Mouse (Mus musculus): ENCODE results near the gene Smarcb1. TPM values are rescaled to one million over a fixed set of nuclear protein-coding genes. Genes with fewer than 3 reads are reported as not detected.

The Smarcb1 gene
- total RNA-seq, 2 experiments from 2014 or later = 80.6 to 84.5 TPM

DNA sequence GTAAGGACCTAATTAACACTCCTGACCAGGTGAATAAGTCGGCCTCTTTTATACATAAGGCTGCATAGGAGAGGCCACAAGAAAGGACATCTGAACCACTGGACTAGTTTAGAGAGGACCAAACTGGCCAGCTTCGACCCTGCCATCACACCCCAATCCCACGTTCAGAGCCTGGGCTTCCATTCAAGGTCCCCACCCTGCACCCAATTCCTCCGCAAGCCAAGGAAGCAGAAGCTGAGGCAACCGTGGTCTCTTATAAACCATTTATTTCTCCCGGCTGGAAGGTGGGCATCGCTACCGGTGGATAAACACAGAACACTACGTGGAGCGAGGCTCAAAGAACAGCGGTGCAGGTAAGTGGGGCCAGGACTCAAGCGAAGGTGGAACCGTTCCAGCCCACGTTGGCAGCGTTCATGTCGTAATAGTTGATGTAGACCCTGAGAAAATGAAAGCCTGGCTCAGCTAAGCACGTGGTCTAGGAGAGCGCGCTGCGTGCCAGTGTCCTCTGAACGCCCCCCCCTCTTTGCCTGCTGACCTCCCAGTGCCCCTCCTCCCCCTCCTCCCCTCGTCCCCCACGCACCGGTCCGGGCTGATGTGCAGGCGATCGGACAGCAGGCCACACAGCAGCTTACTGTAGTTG is 62.2 kb downstream of the Smarcb1 start:
- DNase-seq (ENCODE audit: low spot score in 2 of 2) = peak in 1 of 2 experiments; percentile 39

GRCm38 (mm10) chr10:75857598-75857997 is 63.8 kb downstream of the Smarcb1 start:
- DNase-seq (ENCODE audit: low spot score in 2 of 2) = no peak

DNA sequence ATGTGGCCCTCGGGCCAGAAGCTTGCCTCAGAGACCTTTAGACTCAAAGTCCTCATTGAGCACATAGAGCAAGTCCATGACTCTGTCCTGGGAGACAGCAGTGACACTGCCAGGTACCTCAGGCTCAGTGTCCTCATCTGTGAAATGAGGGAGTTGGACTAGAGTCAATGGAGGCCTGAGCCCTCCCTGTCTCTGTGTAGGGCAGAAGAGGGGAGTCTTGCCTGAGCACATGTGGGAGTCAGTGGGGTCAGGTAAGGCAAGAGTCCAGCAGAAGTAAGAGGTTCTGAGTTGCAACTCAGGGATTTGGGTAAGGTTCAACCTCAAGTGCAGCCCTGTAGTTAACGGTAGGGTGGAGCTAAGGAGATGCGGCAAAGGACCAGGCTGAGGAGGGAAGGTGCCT is 64.4 kb downstream of the Smarcb1 start:
- DNase-seq (ENCODE audit: low spot score in 2 of 2) = no peak

DNA sequence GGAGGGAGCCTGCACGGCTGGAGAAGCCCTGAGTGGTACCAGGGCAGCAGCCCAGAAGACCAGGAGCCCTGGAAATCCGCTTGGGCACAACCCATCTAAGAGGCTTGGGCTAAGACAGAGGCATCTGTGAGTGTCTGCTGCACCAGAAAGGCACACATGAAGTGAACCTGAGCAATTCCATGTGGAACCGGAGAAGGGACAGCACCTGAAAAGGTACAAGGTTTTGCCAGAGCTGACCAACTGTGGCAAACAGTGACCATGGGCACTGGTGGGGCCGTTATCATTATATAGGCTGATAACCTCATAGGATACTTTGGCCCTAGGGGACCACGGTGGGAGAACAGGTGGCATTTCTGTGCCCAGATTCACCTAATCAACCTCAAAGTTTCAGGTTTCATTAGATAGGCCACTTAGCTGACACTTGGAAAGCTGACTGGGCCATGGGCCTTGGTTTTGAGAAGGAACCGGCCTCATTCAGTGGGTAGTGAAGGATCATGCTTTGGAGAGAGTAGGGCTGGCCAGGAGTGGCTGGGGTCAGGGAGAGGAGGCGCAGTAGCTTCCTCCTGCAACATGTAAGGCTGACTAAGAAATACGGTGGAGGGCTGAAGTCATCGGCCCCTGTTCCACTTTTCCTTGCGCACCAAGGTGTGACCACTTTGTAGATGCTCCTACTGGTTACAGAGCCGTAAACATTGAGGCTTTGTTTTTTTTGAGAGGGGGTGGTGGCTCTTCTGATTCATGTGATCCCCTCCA is 65.1 kb downstream of the Smarcb1 start:
- no peak for DNase-seq (ENCODE audit: low spot score in 2 of 2)

GRCm38 (mm10) chr10:75855416-75855981 is 65.9 kb downstream of the Smarcb1 start:
- no peak for DNase-seq (ENCODE audit: low spot score in 2 of 2)

DNA sequence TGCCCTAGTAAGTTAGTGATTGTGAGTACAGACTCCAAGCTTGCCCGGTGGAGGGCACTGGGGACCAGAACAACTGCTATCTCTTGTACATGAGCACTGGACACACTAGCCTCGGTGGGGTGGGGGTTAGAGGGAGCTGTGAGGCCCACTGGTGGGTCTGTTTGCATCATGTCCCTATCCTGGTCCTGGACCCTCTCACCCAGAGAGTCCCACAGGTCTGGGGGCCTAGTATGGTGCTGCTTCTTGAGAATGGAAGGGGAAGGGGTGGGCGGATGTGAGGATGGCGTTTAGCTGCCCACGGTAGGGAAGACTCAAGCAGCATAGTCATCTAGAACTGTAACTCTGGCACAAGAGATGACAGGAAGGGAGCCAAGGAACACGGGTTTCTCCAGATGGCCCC is 66.6 kb downstream of the Smarcb1 start:
- DNase-seq (ENCODE audit: low spot score in 2 of 2) = no peak

- no peak for DNase-seq (ENCODE audit: low spot score in 2 of 2)
These were observed 67.3 kb downstream of the Smarcb1 start for GRCm38 (mm10) chr10:75854096-75854495.

DNA sequence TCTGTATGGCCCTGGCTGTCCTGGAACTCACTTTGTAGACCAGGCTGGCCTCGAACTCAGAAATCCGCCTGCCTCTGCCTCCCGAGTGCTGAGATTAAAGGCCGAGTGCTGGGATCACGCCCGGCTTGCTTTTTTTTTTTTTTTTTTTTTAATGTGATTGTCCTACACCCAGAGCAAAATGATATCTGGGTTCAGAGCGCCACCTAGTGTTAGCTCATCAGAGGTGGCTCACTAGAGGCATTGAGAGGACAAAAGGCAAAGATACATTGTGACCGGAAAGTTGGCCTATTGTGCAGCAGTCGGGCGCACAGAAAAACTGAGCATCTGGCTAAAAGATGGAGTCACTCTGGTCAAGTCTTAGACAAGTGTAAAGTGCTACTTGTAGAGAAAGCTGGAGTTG is 68.0 kb downstream of the Smarcb1 start:
- DNase-seq (ENCODE audit: low spot score in 2 of 2) = peak; percentile 78 to 90

- no peak for DNase-seq (ENCODE audit: low spot score in 2 of 2)
These were observed 68.8 kb downstream of the Smarcb1 start for GRCm38 (mm10) chr10:75852539-75853125.

GRCm38 (mm10) chr10:75851681-75852080 is 69.7 kb downstream of the Smarcb1 start:
- DNase-seq (ENCODE audit: low spot score in 2 of 2) = no peak

DNA sequence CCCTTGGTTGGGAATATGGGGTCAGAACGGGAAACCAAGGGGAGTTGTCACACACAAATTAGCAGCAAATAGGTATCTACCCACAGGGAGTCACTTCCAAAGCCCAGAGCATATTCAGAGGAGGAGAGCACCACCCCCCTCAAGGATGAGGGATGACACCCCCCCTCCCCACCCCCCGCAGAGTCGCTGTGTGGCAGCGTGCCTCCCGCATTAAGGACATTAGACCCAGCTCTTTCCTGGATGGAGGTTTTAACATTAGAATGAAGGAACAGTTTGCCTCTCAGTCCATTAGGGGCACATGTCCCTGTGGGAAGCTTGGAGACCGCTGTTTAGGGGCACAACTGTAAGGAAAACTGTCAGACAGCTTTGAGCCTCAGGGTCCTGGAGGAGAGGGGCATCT is 70.3 kb downstream of the Smarcb1 start:
- DNase-seq (ENCODE audit: low spot score in 2 of 2) = no peak

DNA sequence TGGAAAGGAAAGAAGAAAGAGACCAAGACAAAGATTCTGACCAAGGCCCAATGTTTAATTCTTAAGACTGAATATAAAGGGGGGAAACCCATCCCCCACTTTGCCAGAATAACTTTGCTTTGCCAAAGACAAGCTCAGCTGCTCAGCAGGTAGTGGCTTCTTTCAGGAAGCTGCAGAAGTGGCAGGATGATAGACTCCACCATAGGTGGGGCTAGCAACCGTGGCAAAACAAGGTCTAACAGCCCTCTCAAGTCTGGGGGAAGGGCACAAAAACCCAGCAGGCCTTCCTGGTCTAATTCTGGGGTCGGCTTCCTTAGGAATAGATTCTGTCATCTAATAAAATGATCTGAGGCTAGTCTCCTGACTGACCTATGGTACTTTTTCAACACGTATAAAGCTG is 73.0 kb downstream of the Smarcb1 start:
- DNase-seq (ENCODE audit: low spot score in 2 of 2) = no peak

Other genes with a start within 250 kb of the Smarcb1 start
- gene Cabin1, start 157.3 kb downstream of the Smarcb1 start, total RNA-seq (2021) = 10 to 100 TPM; 66.9 to 81.2 TPM
- 10 to 100 TPM; 37.8 to 42.2 TPM for gene Ddt, start 148.2 kb downstream of the Smarcb1 start, total RNA-seq (2021)
- not detected for gene Gm20441, start 140.7 kb downstream of the Smarcb1 start, total RNA-seq (2021)
- gene Gstt3, start 140.2 kb downstream of the Smarcb1 start, total RNA-seq (2021) = 1 to 10 TPM; 1.3 to 2.5 TPM
- gene Gstt1, start 123.0 kb downstream of the Smarcb1 start, total RNA-seq (2021) = 1 to 10 TPM; 4.6 to 4.7 TPM
- gene Gstt4, start 99.1 kb downstream of the Smarcb1 start, total RNA-seq (2021) = not detected
- 1 to 10 TPM; 3.5 to 4.0 TPM for gene Gstt2, start 84.2 kb downstream of the Smarcb1 start, total RNA-seq (2021)
- gene Mif, start 61.4 kb downstream of the Smarcb1 start, total RNA-seq (2021) = 100 to 1,000 TPM; 563 to 640 TPM
- 1 to 10 TPM; 2.0 to 2.1 TPM for gene Derl3, start 28.2 kb downstream of the Smarcb1 start, total RNA-seq (2021)
- 100 to 1,000 TPM; 286 to 309 TPM for gene Chchd10, start 11.5 kb upstream of the Smarcb1 start, total RNA-seq (2021)
- 1 to 10 TPM; 2.3 to 3.3 TPM for gene Mmp11, start 14.9 kb upstream of the Smarcb1 start, total RNA-seq (2021)
- gene Gm867, start 19.1 kb upstream of the Smarcb1 start, total RNA-seq (2021) = 1 to 10 TPM in 1 of 2 experiments, under 1 TPM in 1; 0.88 to 1.1 TPM
- gene Vpreb3, start 21.4 kb upstream of the Smarcb1 start, total RNA-seq (2021) = not detected
- gene Gm5134, start 32.9 kb upstream of the Smarcb1 start, total RNA-seq (2021) = not detected
- 10 to 100 TPM; 12.8 to 13.5 TPM for gene Zfp280b, start 111.0 kb upstream of the Smarcb1 start, total RNA-seq (2021)
- under 1 TPM in 1 of 2 experiments, not detected in 1; 0.09 TPM for gene Slc5a4b, start 189.3 kb upstream of the Smarcb1 start, total RNA-seq (2021)
- gene Slc5a4a, start 225.8 kb upstream of the Smarcb1 start, total RNA-seq (2021) = not detected

Measured in layer of hippocampus, postnatal 14 days (tissue).